Mouse (Mus musculus): ENCODE data around the gene Tdp1.

DNA sequence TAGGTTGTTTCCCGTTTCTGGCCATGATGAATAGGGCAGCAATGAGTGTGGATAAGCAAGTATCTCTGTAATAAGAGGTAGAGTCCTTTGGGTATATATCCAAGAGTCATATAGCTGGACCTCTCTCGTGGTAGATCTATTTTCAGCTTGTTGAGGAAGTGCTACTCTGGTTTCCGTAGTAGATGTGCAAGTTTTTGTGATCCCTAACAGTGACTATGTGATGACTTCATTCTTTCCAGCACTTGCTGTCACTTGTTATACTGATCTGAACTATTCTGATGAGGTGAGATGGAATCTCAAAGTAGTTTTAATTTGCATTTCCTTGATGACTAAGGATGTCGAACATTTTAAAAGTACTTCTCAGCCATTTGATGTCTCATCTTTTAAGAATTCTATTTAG lies 95.2 kb downstream of the Tdp1 start:
- TF ChIP-seq POLR2A (IDR thresholded peaks at IDR 0.05; ENCODE audit: insufficient read depth, low read depth, low read length): no peak
- TF ChIP-seq EP300 (IDR thresholded peaks at IDR 0.05; ENCODE audit: insufficient read depth, low read depth, low read length): no peak
